Mouse (Mus musculus) lung, postnatal 10 days (tissue): ENCODE measurements around the gene Veph1.

ENCODE experiments used
- DNase-seq: peaks from one replicate; pipeline ENCODE4 v3.0.0; 2021

Veph1 gene

GRCm38 (mm10) chr3:66220554-66221242, 75.9 kb downstream of the Veph1 start:
- peak; percentile 30 for DNase-seq

- no peak for DNase-seq
Measured at GRCm38 (mm10) chr3:66219655-66220191, 76.9 kb downstream of the Veph1 start, which contains the start of gene Ptx3. Ptx3 (plus strand) TSS chr3:66219910.

- no peak for DNase-seq
Measured at GRCm38 (mm10) chr3:66215759-66216158, 80.9 kb downstream of the Veph1 start.

GRCm38 (mm10) chr3:66213524-66213923, 83.1 kb downstream of the Veph1 start:
- DNase-seq, result no peak

GRCm38 (mm10) chr3:66208836-66209573, 87.6 kb downstream of the Veph1 start:
- DNase-seq, result no peak

GRCm38 (mm10) chr3:66193910-66194562, 102.6 kb downstream of the Veph1 start:
- no peak for DNase-seq

GRCm38 (mm10) chr3:66179647-66180046, 117.0 kb downstream of the Veph1 start:
- no peak for DNase-seq

- DNase-seq, result peak; percentile 39
Measured at GRCm38 (mm10) chr3:66172907-66173306, 123.7 kb downstream of the Veph1 start.

- DNase-seq, result no peak
Measured at GRCm38 (mm10) chr3:66169873-66170538, 126.6 kb downstream of the Veph1 start.

- DNase-seq, result no peak
Measured at GRCm38 (mm10) chr3:66166606-66167290, 129.9 kb downstream of the Veph1 start.

- no peak for DNase-seq
Measured at GRCm38 (mm10) chr3:66165026-66165425, 131.6 kb downstream of the Veph1 start.

- no peak for DNase-seq
Measured at GRCm38 (mm10) chr3:66164585-66164984, 132.1 kb downstream of the Veph1 start.

GRCm38 (mm10) chr3:66162612-66163011, 134.0 kb downstream of the Veph1 start:
- peak; percentile 1 for DNase-seq

- DNase-seq, result peak; percentile 16
Measured at GRCm38 (mm10) chr3:66157947-66158346, 138.7 kb downstream of the Veph1 start.

- no peak for DNase-seq
Measured at GRCm38 (mm10) chr3:66137601-66138000, 159.0 kb downstream of the Veph1 start.

GRCm38 (mm10) chr3:66131264-66131950, 165.2 kb downstream of the Veph1 start:
- no peak for DNase-seq

GRCm38 (mm10) chr3:66129689-66130088, 166.9 kb downstream of the Veph1 start:
- DNase-seq, result no peak

- DNase-seq, result no peak
Measured at GRCm38 (mm10) chr3:66105493-66105892, 191.1 kb downstream of the Veph1 start.

- no peak for DNase-seq
Measured at GRCm38 (mm10) chr3:66102599-66102932, 194.1 kb downstream of the Veph1 start.

- no peak for DNase-seq
Measured at GRCm38 (mm10) chr3:66101809-66102598, 194.6 kb downstream of the Veph1 start.

GRCm38 (mm10) chr3:66101074-66101473, 195.6 kb downstream of the Veph1 start:
- DNase-seq, result no peak
